Mouse (Mus musculus): ENCODE results near the gene Olfr259. TPM values are rescaled to one million over a fixed set of nuclear protein-coding genes. Genes with fewer than 3 reads are reported as not detected.

Olfr259 gene
- not detected in 2 replicates for polyA plus RNA-seq (2016; fragmentation: Nextera tagmentation; extraction: Ambion mirVana)

GRCm38 (mm10) chr2:87114467-87114866 is at the start of gene Olfr259:
Gene Olfr259, minus strand, starts transcription at chr2:87114567.
- no peak for DNase-seq (ENCODE audit: low spot score)
- H3K4me3 ChIP-seq: no peak within 1 kb of the TSS

GRCm38 (mm10) chr2:87152524-87152923 is 38.2 kb upstream of the Olfr259 start, which contains the start of gene Olfr1111:
Gene Olfr1111, minus strand, starts transcription at chr2:87152624.
- H3K27ac ChIP-seq: no peak within 1 kb of the TSS
- no peaks in the 10 kb centered on the region for H3K27me3 ChIP-seq (ENCODE audit: insufficient read depth, poor library complexity, severe bottlenecking)
- H3K4me1 ChIP-seq (replicated peaks): no peaks in the 10 kb centered on the region
- H3K9me3 ChIP-seq: no peaks in the 10 kb centered on the region
- no peak within 1 kb of the TSS for H3K4me3 ChIP-seq
- no peak for DNase-seq (ENCODE audit: low spot score)
- no peaks in the 10 kb centered on the region for H3K36me3 ChIP-seq

More at GRCm38 (mm10) chr2:87114467-87114866, at the start of gene Olfr259:
- Histone ChIP-seq H3K36me3 (no peaks in the 10 kb centered on the region), H3K27ac (no peak within 1 kb of the TSS), H3K4me1 (replicated peaks) (no peaks in the 10 kb centered on the region), H3K27me3 (ENCODE audit: insufficient read depth, poor library complexity, severe bottlenecking) (no peaks in the 10 kb centered on the region), H3K9me3 (no peaks in the 10 kb centered on the region)

- Histone ChIP-seq H3K27me3 (ENCODE audit: insufficient read depth, poor library complexity, severe bottlenecking) (no peaks in the 10 kb centered on the region), H3K4me3 (no peak within 1 kb of the TSS), H3K4me1 (replicated peaks) (no peaks in the 10 kb centered on the region), H3K36me3 (no peaks in the 10 kb centered on the region), H3K9me3 (no peaks in the 10 kb centered on the region), H3K27ac (no peak within 1 kb of the TSS)
- DNase-seq (ENCODE audit: low spot score): no peak
- 83% methylated on average over 1 of the region's 1 CpGs for WGBS
Measured at GRCm38 (mm10) chr2:87140200-87140599, 25.8 kb upstream of the Olfr259 start, which contains the start of gene Olfr1110. Gene Olfr1110, minus strand, starts transcription at chr2:87140300.

GRCm38 (mm10) chr2:87095908-87096307 is 18.5 kb downstream of the Olfr259 start, which contains the start of gene Olfr1109:
Gene Olfr1109, minus strand, starts transcription at chr2:87096008.
- H3K4me1 ChIP-seq (replicated peaks): no peaks in the 10 kb centered on the region
- no peaks in the 10 kb centered on the region for H3K36me3 ChIP-seq
- H3K27me3 ChIP-seq (ENCODE audit: insufficient read depth, poor library complexity, severe bottlenecking): no peaks in the 10 kb centered on the region
- no peak within 1 kb of the TSS for H3K27ac ChIP-seq
- H3K4me3 ChIP-seq: no peak within 1 kb of the TSS
- no peaks in the 10 kb centered on the region for H3K9me3 ChIP-seq
- 81% methylated on average over 1 of the region's 1 CpGs for WGBS
- DNase-seq (ENCODE audit: low spot score): no peak

- WGBS: 91% methylated on average over 1 of the region's 1 CpGs
- no peaks in the 10 kb centered on the region for H3K4me1 ChIP-seq (replicated peaks)
- H3K27me3 ChIP-seq (ENCODE audit: insufficient read depth, poor library complexity, severe bottlenecking): no peaks in the 10 kb centered on the region
- H3K4me3 ChIP-seq: no peak within 1 kb of the TSS
- no peak for DNase-seq (ENCODE audit: low spot score)
- H3K27ac ChIP-seq: no peak within 1 kb of the TSS
- H3K9me3 ChIP-seq: no peaks in the 10 kb centered on the region
- H3K36me3 ChIP-seq: no peaks in the 10 kb centered on the region
Measured at GRCm38 (mm10) chr2:87075717-87076116, 38.6 kb downstream of the Olfr259 start, which contains the start of gene Olfr1107. Gene Olfr1107, minus strand, starts transcription at chr2:87075817.

Other genes starting within 250 kb of the Olfr259 start
- not detected in 2 replicates for gene Gm13723, start 239.8 kb downstream of the Olfr259 start, polyA plus RNA-seq (2016; fragmentation: Nextera tagmentation; extraction: Ambion mirVana)
- gene Olfr1097, start 222.4 kb downstream of the Olfr259 start, polyA plus RNA-seq (2016; fragmentation: Nextera tagmentation; extraction: Ambion mirVana): not detected in 2 replicates
- not detected in 2 replicates for gene Olfr1098, start 190.0 kb downstream of the Olfr259 start, polyA plus RNA-seq (2016; fragmentation: Nextera tagmentation; extraction: Ambion mirVana)
- not detected in 2 replicates for gene Olfr1099, start 153.9 kb downstream of the Olfr259 start, polyA plus RNA-seq (2016; fragmentation: Nextera tagmentation; extraction: Ambion mirVana)
- not detected in 2 replicates for gene Olfr1100, start 134.6 kb downstream of the Olfr259 start, polyA plus RNA-seq (2016; fragmentation: Nextera tagmentation; extraction: Ambion mirVana)
- not detected in 2 replicates for gene Olfr1101, start 123.3 kb downstream of the Olfr259 start, polyA plus RNA-seq (2016; fragmentation: Nextera tagmentation; extraction: Ambion mirVana)
- gene Olfr1102, start 116.2 kb downstream of the Olfr259 start, polyA plus RNA-seq (2016; fragmentation: Nextera tagmentation; extraction: Ambion mirVana): not detected in 2 replicates
- not detected in 2 replicates for gene Olfr1104, start 87.5 kb downstream of the Olfr259 start, polyA plus RNA-seq (2016; fragmentation: Nextera tagmentation; extraction: Ambion mirVana)
- not detected in 2 replicates for gene Olfr1105, start 78.0 kb downstream of the Olfr259 start, polyA plus RNA-seq (2016; fragmentation: Nextera tagmentation; extraction: Ambion mirVana)
- gene Olfr1106, start 62.3 kb downstream of the Olfr259 start, polyA plus RNA-seq (2016; fragmentation: Nextera tagmentation; extraction: Ambion mirVana): not detected in 2 replicates
- gene Olfr1107, start 38.8 kb downstream of the Olfr259 start, polyA plus RNA-seq (2016; fragmentation: Nextera tagmentation; extraction: Ambion mirVana): not detected in 2 replicates
- not detected in 2 replicates for gene Olfr1109, start 18.6 kb downstream of the Olfr259 start, polyA plus RNA-seq (2016; fragmentation: Nextera tagmentation; extraction: Ambion mirVana)
- gene Olfr1110, start 25.7 kb upstream of the Olfr259 start, polyA plus RNA-seq (2016; fragmentation: Nextera tagmentation; extraction: Ambion mirVana): not detected in 2 replicates
- not detected in 2 replicates for gene Olfr1111, start 38.1 kb upstream of the Olfr259 start, polyA plus RNA-seq (2016; fragmentation: Nextera tagmentation; extraction: Ambion mirVana)
- gene Olfr1112, start 73.2 kb upstream of the Olfr259 start, polyA plus RNA-seq (2016; fragmentation: Nextera tagmentation; extraction: Ambion mirVana): not detected in 2 replicates
- gene Olfr1113, start 94.4 kb upstream of the Olfr259 start, polyA plus RNA-seq (2016; fragmentation: Nextera tagmentation; extraction: Ambion mirVana): not detected in 2 replicates
- gene Olfr1115, start 133.4 kb upstream of the Olfr259 start, polyA plus RNA-seq (2016; fragmentation: Nextera tagmentation; extraction: Ambion mirVana): not detected in 2 replicates
- gene Olfr1116, start 153.0 kb upstream of the Olfr259 start, polyA plus RNA-seq (2016; fragmentation: Nextera tagmentation; extraction: Ambion mirVana): not detected in 2 replicates
- gene Olfr1118, start 193.0 kb upstream of the Olfr259 start, polyA plus RNA-seq (2016; fragmentation: Nextera tagmentation; extraction: Ambion mirVana): not detected in 2 replicates
- not detected in 2 replicates for gene Olfr1120, start 240.2 kb upstream of the Olfr259 start, polyA plus RNA-seq (2016; fragmentation: Nextera tagmentation; extraction: Ambion mirVana)

Data from hindbrain, embryonic 10.5 days (tissue).